Mouse (Mus musculus) heart, adult 2 months (tissue): ENCODE measurements around the gene Runx2. TPM values are rescaled to one million over a fixed set of nuclear protein-coding genes. Genes with fewer than 3 reads are reported as not detected.

Source experiments
- DNase-seq, 2 experiments: peaks; one replicate each; pipeline ENCODE4 v3.0.0; 2021
- H3K27ac ChIP-seq: fragments of 200-600 bp; 2 replicates; pipeline ENCODE4 v1.8.1; 2022
- H3K27me3 ChIP-seq: fragments of 200-500 bp; 2 replicates; pipeline ENCODE4 v1.6.1; 2012; ENCODE audit warnings: mild to moderate bottlenecking, low read length, inconsistent platforms, mixed read lengths; ENCODE audit not compliant: control insufficient read depth, insufficient read depth
- H3K36me3 ChIP-seq: fragments of 200-500 bp; 2 replicates; pipeline ENCODE4 v1.6.1; 2012; ENCODE audit warnings: low read length, inconsistent platforms; ENCODE audit not compliant: control insufficient read depth, insufficient read depth
- H3K4me1 ChIP-seq: fragments of 200-500 bp; 2 replicates; pipeline ENCODE4 v1.6.1; 2011; ENCODE audit warnings: low read length; ENCODE audit not compliant: control insufficient read depth, insufficient read depth
- H3K4me3 ChIP-seq: fragments of 200-600 bp; 2 replicates; pipeline ENCODE4 v1.8.1; 2022
- H3K79me2 ChIP-seq: fragments of 200-500 bp; replicated peaks from 2 replicates; pipeline ENCODE4 v1.6.1; 2012; ENCODE audit warnings: mild to moderate bottlenecking, inconsistent platforms, low read length, moderate library complexity, mixed read lengths; ENCODE audit not compliant: control insufficient read depth, insufficient read depth
- H3K9ac ChIP-seq: fragments of 200-500 bp; 2 replicates; pipeline ENCODE4 v1.6.1; 2012; ENCODE audit warnings: low read depth, mild to moderate bottlenecking, control low read depth, inconsistent platforms, low read length, mixed read lengths
- CTCF ChIP-seq: fragments of 200-600 bp; IDR thresholded peaks from 2 replicates; pipeline ENCODE4 v1.8.1; 2022; ENCODE audit warnings: antibody characterized with exemption, mild to moderate bottlenecking, moderate library complexity
- EP300 ChIP-seq: fragments of 200-500 bp; IDR thresholded peaks from 2 replicates; pipeline ENCODE4 v1.6.1; 2011; ENCODE audit warnings: low read depth, low read length, control low read depth; ENCODE audit not compliant: insufficient read depth
- POLR2A ChIP-seq: fragments of 200-500 bp; IDR thresholded peaks from 2 replicates; pipeline ENCODE4 v1.6.1; 2011; ENCODE audit warnings: mild to moderate bottlenecking, low read depth, low read length, control low read depth; ENCODE audit not compliant: insufficient read depth
- WGBS: fragments of 180-500 bp; shearing (Covaris S2); methylation state at CpG from one replicate; pipeline ENCODE4 v1.1.7; 2018; 5-methylcytosine and 5-hydroxymethylcytosine counted together
- intact Hi-C: fragments of 180-260 bp; cut with DNase I; formaldehyde crosslinking; loops from one replicate; pipeline ENCODE4 v1.15.1; 2025
- polyA plus RNA-seq: library from polyadenylated mRNA; depleted of rRNA; stranded (reverse); fragments of >200 nt; gene quantifications from 2 replicates; pipeline ENCODE4 v1.2.3, GENCODE M21; 2012
- total RNA-seq, 2 experiments: library from RNA; stranded (reverse); gene quantifications; 2 replicates each; pipeline ENCODE4 v1.2.3; 2021

Gene Runx2
- total and polyA plus RNA-seq, 3 experiments: 0.41 to 0.76 (median 0.57) TPM

DNA sequence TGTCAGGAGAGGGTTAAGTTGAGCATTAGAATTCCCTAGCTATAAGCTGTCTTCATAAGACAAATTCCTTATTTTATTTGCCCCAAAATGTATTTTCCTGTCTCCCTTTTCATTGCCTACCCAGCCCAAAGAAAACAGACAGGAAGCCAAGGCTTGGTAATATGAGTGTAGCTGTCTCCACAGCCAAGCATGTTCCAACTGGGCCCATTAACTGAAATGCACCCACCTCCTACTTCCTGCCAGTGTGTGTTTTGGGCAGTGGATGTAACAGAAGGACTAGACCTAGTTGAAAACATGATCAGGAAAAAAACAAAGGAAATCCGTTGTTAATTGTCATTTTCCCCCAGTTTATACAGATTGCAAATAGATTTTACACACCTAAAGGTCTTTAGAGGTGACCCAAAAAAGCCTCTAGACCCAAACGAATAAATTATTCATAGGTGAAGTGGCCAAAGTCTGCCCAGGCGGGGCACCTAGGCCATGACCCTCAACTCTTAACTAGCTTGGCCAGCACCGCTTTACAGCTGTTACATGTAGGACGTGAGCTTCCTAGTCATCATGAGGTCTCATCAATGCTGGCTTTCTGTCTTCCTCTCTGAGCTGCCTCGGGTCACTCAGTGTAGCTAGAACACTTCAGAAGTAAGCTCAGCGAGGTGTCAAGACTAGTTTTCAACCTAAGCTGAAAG is 154.3 kb downstream of the Runx2 start:
- no peak for TF ChIP-seq POLR2A
- TF ChIP-seq EP300: no peak
- TF ChIP-seq CTCF: no peak
- H3K4me3 ChIP-seq: no peak overlapping the region
- DNase-seq: no peak
- WGBS: 68% methylated on average over 7 of the region's 7 CpGs
- H3K4me1 ChIP-seq: no peaks in the 10 kb centered on the region; the same call in 1 of the 2 replicates
- H3K27me3 ChIP-seq: no peaks in the 10 kb centered on the region
- intact Hi-C loops: no loop called here
- H3K9ac ChIP-seq: no peak overlapping the region
- H3K79me2 ChIP-seq: no peaks in the 10 kb centered on the region
- no peak overlapping the region for H3K27ac ChIP-seq
- H3K36me3 ChIP-seq: no peaks in the 10 kb centered on the region

DNA sequence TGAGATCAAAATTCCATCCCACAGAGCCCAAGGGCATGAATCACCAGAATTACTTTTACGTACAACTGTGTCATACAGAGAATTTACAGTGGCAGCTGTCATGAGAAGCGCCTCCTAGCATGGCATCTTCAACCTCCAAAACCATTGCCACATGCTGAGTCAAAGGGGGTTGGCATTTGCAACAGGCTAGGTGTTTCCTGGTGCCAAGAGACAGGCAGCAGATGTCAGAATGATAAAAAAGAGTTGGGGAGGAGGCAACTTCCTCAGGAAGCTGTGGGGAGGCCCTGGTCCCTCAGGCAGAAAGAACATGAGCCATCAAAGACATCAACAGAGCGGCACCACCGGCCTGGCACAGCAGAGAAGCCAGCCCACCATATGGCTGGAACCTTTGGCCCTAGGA is 160.1 kb downstream of the Runx2 start:
- Histone ChIP-seq H3K79me2 (no peaks in the 10 kb centered on the region), H3K9ac (no peak overlapping the region), H3K4me3 (no peak overlapping the region), H3K27me3 (no peaks in the 10 kb centered on the region), H3K4me1 (no peaks in the 10 kb centered on the region), H3K36me3 (no peaks in the 10 kb centered on the region), H3K27ac (no peak overlapping the region)
- WGBS: 73% methylated on average over 4 of the region's 4 CpGs
- no peak for TF ChIP-seq CTCF
- TF ChIP-seq POLR2A: no peak
- no peak for TF ChIP-seq EP300
- DNase-seq: peak in 1 of 2 experiments; percentile 18
- intact Hi-C loops: no loop called here

DNA sequence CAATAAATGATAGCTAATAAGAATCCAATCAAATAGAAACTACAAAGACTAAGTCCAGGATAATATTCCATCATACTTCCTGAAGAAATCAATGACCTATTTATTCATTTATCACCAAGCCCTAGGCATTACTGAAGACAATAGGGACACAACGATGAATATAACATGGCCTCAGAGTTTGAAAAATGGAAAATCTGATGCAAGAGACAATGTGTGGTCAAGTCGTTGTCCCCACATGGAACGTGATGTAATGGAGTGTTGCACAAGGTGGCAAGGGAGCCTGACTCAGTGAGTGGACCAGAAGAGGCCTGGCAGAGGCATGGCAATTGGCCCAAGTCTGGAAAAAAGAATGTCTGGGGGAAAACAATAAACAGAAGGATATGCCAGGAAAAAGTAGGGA is 161.5 kb downstream of the Runx2 start:
- no peak for DNase-seq
- Histone ChIP-seq H3K36me3 (no peaks in the 10 kb centered on the region), H3K4me3 (no peak overlapping the region), H3K27ac (no peak overlapping the region), H3K9ac (no peak overlapping the region), H3K4me1 (no peaks in the 10 kb centered on the region), H3K79me2 (no peaks in the 10 kb centered on the region), H3K27me3 (no peaks in the 10 kb centered on the region)
- intact Hi-C loops: no loop called here
- 67% methylated on average over 3 of the region's 3 CpGs for WGBS
- no peak for TF ChIP-seq EP300
- no peak for TF ChIP-seq CTCF
- no peak for TF ChIP-seq POLR2A

DNA sequence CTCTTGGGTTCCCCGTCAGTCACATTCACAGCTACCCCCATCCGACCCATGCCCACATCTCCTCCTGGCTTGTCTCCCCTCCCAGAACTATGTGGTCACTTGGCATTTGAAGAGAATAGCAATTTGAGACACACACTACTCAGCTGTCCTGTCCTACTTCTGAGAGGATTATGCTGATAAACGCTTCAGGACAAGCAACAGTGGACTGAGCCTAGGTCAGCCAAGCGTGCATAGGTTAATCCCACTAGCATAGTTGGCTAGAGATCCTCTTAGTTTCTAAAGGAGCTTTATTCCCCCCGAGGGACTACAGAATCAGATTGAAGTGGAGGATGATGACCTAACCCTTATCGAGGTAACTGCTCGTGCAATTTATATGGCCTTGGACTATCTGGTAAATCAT is 162.5 kb downstream of the Runx2 start:
- TF ChIP-seq CTCF (no peak), POLR2A (no peak), EP300 (no peak)
- Histone ChIP-seq H3K79me2 (no peaks in the 10 kb centered on the region), H3K4me1 (no peaks in the 10 kb centered on the region), H3K9ac (no peak overlapping the region), H3K27ac (no peak overlapping the region), H3K27me3 (no peaks in the 10 kb centered on the region), H3K4me3 (no peak overlapping the region), H3K36me3 (no peaks in the 10 kb centered on the region)
- no peak for DNase-seq
- WGBS: 84% methylated on average over 7 of the region's 7 CpGs
- intact Hi-C loops: no loop called here

DNA sequence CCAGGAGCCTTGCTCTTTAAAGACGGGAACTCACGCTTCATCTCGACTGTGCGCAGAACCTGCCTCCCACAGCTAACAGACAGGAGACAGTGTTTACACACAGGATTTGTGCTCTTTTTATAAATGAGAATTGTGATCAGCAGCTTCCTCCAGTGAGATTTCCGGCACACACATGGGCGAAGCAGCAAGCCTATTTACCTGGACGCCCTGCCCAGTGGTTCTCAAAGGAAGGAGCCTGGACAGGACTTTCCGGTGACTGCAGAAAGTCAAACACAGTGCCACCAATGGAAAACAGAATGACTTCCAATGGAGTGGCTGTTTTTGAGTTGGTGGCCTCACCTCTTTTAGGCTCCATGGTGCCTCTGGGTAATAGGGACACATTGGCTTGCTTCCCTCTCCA is 163.0 kb downstream of the Runx2 start:
- H3K27ac ChIP-seq: no peak overlapping the region
- no peaks in the 10 kb centered on the region for H3K27me3 ChIP-seq
- 89% methylated on average over 8 of the region's 8 CpGs for WGBS
- H3K4me3 ChIP-seq: no peak overlapping the region
- H3K36me3 ChIP-seq: no peaks in the 10 kb centered on the region
- no peaks in the 10 kb centered on the region for H3K4me1 ChIP-seq
- TF ChIP-seq CTCF: no peak
- no peak for TF ChIP-seq EP300
- TF ChIP-seq POLR2A: no peak
- no peak for DNase-seq
- intact Hi-C loops: no loop called here
- H3K79me2 ChIP-seq: no peaks in the 10 kb centered on the region
- no peak overlapping the region for H3K9ac ChIP-seq

DNA sequence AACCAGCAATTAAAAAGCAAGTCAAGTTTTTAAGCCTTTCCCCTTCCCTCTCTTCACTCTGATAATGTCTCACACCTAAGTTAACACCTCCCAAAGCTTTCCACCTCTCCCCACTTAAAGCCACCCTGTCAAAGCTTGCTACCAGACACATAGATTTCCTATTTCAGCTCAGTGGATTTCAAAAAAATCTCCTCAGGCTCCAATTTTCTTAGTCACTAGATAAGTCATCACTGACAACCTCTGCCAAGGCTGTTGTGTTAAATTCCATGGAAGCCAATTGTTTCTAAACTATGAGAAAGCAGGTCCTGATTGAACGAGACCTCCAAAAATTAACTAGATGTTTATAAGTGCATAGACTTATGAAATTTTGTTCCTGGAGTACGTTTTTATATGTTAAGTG is 164.2 kb downstream of the Runx2 start:
- H3K27me3 ChIP-seq: no peaks in the 10 kb centered on the region
- no peak overlapping the region for H3K27ac ChIP-seq
- no peak for TF ChIP-seq EP300
- no peak for TF ChIP-seq POLR2A
- no peak for TF ChIP-seq CTCF
- intact Hi-C loops: no loop called here
- WGBS: 67% methylated on average over 2 of the region's 2 CpGs
- H3K79me2 ChIP-seq: no peaks in the 10 kb centered on the region
- DNase-seq: no peak
- H3K36me3 ChIP-seq: no peaks in the 10 kb centered on the region
- H3K4me1 ChIP-seq: no peaks in the 10 kb centered on the region
- no peak overlapping the region for H3K9ac ChIP-seq
- H3K4me3 ChIP-seq: no peak overlapping the region
